Mouse (Mus musculus): Measurements from ENCODE around the gene B9d2. TPM values are rescaled to one million over a fixed set of nuclear protein-coding genes. Genes with fewer than 3 reads are reported as not detected.

Gene B9d2
- polyA plus RNA-seq (2015; fragmentation: Nextera tagmentation; extraction: Ambion mirVana) = 40.2 and 48.4 TPM in 2 replicates

DNA sequence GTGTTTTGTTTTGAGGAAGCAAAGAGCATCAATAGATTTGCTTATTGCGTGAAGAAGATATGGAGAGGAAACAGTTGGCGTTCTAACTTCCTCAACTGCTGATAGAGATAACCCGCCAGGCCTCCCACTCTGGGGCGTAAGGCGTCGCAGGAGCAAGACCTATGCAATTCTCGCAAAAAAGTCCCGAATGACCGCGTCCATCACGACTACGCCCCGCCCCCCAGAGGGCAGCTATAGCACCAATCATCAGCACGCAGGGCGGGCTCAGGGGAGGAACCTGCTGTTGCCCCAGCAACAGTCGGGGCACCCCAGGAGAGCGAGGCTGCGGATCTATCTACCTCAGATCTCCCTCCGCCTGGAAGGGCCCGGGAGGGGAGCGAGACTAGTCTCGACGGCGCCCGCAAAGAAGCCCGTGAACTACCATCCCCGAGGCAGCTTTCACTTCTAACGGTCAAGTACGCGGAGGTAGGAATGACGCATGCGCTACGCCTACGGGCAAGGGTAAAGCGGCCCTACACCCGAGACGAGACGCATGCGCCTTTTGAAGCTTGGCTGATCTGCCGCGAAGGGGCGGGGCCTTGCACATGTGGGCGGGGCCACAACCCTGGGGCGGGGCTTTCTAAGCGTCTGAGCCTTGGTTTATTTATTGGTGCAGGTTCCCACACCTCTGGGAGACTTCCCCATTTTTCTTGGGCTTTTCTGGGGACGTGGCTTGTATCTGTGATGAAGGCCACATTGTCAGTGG, at the start of gene B9d2:
B9d2 (plus strand) TSS at position 267 of the 745 bp plus-strand sequence.
- Histone ChIP-seq H3K4me2 (peak within 1 kb of the TSS; percentile 58), H3K27me3 (peaks cover 21% of the 10 kb centered on the region), H3K9me3 (replicated peaks) (no peaks in the 10 kb centered on the region), H3K36me3 (ENCODE audit: poor library complexity, severe bottlenecking) (peaks cover 10% of the 10 kb centered on the region; the same call in 1 of the 2 replicates), H3K4me3 (peak within 1 kb of the TSS; percentile 53), H3K9ac (peak within 1 kb of the TSS; percentile 69), H3K27ac (peak within 1 kb of the TSS; percentile 91), H3K4me1 (peaks cover 32% of the 10 kb centered on the region)
- peak; percentile 94 for ATAC-seq
- WGBS = under 1% methylated on average over 46 of the region's 46 CpGs

DNA sequence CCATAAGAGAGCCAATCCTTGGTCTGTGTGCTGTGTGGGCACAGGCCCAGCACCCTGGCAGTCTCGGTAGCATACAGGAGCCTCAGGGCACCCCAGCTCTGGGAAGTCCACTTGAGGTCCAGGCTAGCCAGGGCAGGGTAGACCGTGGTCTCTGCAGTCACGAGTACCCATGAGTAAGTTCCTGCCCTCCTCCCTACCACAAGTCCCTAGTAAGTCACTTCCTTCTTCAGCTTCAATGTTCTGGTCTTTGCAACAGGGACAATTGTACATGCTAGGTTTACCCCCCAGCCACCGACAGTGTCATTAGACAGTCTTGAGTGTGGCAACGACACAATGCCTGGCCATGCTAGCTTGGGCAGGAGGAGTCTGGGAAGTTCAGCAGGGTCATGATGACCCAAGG, 47.9 kb upstream of the B9d2 start:
- no peaks in the 10 kb centered on the region for H3K9me3 ChIP-seq (replicated peaks)
- 90% methylated on average over 5 of the region's 5 CpGs for WGBS
- no peak overlapping the region for H3K9ac ChIP-seq
- no peak overlapping the region for H3K27ac ChIP-seq
- H3K36me3 ChIP-seq (ENCODE audit: poor library complexity, severe bottlenecking) = peaks cover 65% of the 10 kb centered on the region
- no peak overlapping the region for H3K4me3 ChIP-seq
- peaks cover 17% of the 10 kb centered on the region for H3K27me3 ChIP-seq
- H3K4me1 ChIP-seq = peaks cover 3% of the 10 kb centered on the region
- no peak overlapping the region for H3K4me2 ChIP-seq
- no peak for ATAC-seq

DNA sequence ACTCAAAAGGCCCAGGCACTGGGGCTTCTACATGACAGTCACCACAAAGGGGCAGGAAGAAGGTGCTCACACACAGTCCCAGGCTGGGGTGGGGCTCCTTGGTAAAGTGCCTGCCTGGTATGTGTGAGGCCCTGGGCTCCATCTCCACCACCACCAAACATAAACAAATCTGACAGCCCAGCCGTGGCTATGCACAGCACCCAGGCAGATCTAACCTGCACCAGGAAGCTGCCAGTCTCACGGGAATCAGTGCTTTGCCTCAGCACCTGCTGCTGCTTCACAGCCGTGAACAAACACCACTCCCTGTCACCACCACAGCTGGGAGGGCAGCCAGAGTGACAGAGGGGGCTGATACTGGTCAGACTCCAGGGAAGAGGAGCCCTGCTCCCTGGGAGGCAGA, 44.2 kb upstream of the B9d2 start:
- no peaks in the 10 kb centered on the region for H3K27me3 ChIP-seq
- no peaks in the 10 kb centered on the region for H3K9me3 ChIP-seq (replicated peaks)
- WGBS = 89% methylated on average over 3 of the region's 3 CpGs
- no peaks in the 10 kb centered on the region for H3K4me1 ChIP-seq
- no peak for ATAC-seq
- no peak overlapping the region for H3K4me3 ChIP-seq
- peak overlapping the region; percentile 18; the same call in 1 of the 2 replicates for H3K9ac ChIP-seq
- no peak overlapping the region for H3K27ac ChIP-seq
- H3K4me2 ChIP-seq = no peak overlapping the region
- H3K36me3 ChIP-seq (ENCODE audit: poor library complexity, severe bottlenecking) = peaks cover 68% of the 10 kb centered on the region

DNA sequence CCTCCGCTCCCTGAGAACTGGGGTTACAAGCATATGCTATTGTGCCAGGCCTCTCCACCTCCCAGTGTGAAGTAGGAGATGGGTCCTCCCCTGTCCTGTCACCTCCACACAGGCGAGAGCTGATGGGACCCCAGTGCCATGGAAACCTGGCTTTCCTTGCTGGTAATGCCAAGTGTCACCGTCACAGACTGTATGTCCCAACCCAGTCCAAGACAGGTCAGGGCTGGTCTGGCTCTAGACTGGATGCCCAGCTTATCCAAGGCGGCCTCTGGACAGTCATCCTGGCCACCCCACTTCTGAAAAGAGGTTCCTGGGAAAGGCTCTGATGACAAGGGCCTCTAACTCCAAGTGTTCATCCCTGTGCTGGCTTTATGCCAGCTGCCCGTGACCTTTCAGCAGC, 43.5 kb upstream of the B9d2 start:
- no peaks in the 10 kb centered on the region for H3K27me3 ChIP-seq
- H3K36me3 ChIP-seq (ENCODE audit: poor library complexity, severe bottlenecking) = peaks cover 64% of the 10 kb centered on the region

DNA sequence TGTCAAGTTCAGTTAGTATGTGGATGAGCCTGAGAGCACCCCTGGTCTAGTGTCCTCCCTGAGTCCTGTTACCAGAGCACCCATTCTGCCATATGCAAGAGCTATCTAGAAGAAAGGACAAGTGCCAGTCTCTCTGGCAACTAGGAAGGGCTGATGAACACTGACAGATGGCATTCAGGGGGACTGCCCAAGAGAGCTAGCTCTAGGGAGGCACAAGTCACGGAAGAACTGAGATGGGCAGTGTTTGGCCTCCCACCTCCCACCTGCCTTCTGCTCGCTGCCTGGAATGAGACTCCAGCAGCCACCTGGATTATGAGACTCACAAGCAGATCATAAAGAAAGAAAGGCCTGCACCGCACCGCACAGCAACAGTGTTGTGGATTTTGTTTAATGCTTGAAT, 40.8 kb upstream of the B9d2 start:
- no peak overlapping the region for H3K4me2 ChIP-seq
- peaks cover 52% of the 10 kb centered on the region for H3K36me3 ChIP-seq (ENCODE audit: poor library complexity, severe bottlenecking)
- H3K4me1 ChIP-seq = no peaks in the 10 kb centered on the region
- H3K27me3 ChIP-seq = no peaks in the 10 kb centered on the region
- H3K9me3 ChIP-seq (replicated peaks) = no peaks in the 10 kb centered on the region
- no peak overlapping the region for H3K27ac ChIP-seq
- ATAC-seq = no peak
- 89% methylated on average over 4 of the region's 4 CpGs for WGBS
- H3K9ac ChIP-seq = no peak overlapping the region
- no peak overlapping the region for H3K4me3 ChIP-seq

More for the DNA sequence above, 43.5 kb upstream of the B9d2 start:
- 91% methylated on average over 5 of the region's 5 CpGs for whole genome bisulfite sequencing
- H3K9ac ChIP-seq = no peak overlapping the region
- H3K27ac ChIP-seq = no peak overlapping the region
- H3K4me3 ChIP-seq = no peak overlapping the region
- H3K4me1 ChIP-seq = no peaks in the 10 kb centered on the region
- no peaks in the 10 kb centered on the region for H3K9me3 ChIP-seq (replicated peaks)
- no peak for ATAC-seq
- no peak overlapping the region for H3K4me2 ChIP-seq

DNA sequence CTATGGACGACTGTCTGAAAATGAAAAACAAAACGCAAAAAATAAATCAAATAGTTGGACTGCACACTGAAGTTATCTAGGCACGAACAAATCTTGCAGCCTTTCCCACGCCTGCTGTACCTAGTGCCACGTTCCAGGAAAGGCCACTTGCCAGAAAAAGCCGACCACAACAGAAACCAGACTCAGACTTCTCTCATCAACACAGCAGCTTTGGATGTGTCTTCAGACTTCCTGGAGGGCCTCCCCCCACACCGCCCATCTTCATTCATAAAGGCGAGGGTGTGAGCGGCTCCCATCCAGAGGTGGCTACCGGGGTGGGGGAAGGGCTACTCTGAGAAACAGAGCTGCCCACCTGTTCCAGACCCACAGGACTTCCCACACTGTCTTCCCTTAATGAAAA, 36.4 kb upstream of the B9d2 start:
- H3K27me3 ChIP-seq = no peaks in the 10 kb centered on the region
- ATAC-seq = no peak
- H3K9me3 ChIP-seq (replicated peaks) = no peaks in the 10 kb centered on the region

DNA sequence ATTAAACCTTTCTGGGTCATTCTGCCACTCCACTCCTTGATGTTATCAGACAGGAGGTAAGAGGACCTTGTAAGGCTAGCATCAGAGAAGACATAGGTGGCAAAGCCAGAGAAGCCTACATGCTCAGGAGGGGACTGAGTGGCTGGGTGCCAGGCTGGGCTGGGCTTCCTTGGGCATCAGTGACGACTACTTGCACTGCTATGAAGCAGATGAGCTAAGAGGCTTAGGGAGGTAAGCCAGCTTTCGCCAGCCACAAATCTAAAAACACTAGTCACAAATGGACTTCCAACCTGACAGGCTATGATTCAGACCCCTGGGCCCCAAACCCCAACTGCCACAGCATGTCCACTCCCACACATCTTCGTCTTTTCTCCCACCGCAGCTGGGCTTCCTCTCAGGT, 35.9 kb upstream of the B9d2 start:
- Histone ChIP-seq H3K4me1 (no peaks in the 10 kb centered on the region), H3K9me3 (replicated peaks) (no peaks in the 10 kb centered on the region), H3K4me2 (no peak overlapping the region), H3K27ac (no peak overlapping the region), H3K36me3 (ENCODE audit: poor library complexity, severe bottlenecking) (peaks cover 15% of the 10 kb centered on the region; the same call in 1 of the 2 replicates), H3K27me3 (no peaks in the 10 kb centered on the region), H3K4me3 (no peak overlapping the region), H3K9ac (no peak overlapping the region)
- ATAC-seq = no peak
- WGBS = 72% methylated on average over 4 of the region's 4 CpGs

More for the DNA sequence above, 36.4 kb upstream of the B9d2 start:
- H3K36me3 ChIP-seq (ENCODE audit: poor library complexity, severe bottlenecking) = peaks cover 19% of the 10 kb centered on the region; the same call in 1 of the 2 replicates
- H3K4me1 ChIP-seq = no peaks in the 10 kb centered on the region
- no peak overlapping the region for H3K4me2 ChIP-seq
- H3K9ac ChIP-seq = no peak overlapping the region
- H3K27ac ChIP-seq = no peak overlapping the region
- WGBS = 79% methylated on average over 10 of the region's 10 CpGs
- no peak overlapping the region for H3K4me3 ChIP-seq

DNA sequence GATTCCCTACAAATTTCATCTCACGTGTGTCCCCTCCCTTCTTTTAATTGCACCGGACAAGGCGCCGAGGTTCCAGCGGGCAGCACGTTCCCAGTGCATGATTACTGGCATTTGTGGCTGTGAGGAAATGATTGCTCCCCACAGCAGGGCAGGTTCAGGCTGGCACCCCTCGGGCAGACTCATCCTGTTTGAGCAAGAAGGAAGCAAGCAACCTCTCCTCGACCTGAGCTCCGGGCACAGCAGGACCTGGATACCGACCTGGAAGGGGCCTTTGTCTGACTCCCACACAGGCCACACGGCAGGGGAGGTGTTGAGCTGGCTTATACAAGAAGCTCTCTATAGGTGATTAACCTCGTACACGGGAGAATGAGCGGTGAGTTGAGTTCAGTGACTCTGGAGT, 35.5 kb upstream of the B9d2 start:
- no peak overlapping the region for H3K27ac ChIP-seq
- H3K9ac ChIP-seq = no peak overlapping the region
- H3K4me2 ChIP-seq = no peak overlapping the region
- no peak for ATAC-seq
- 33% methylated on average over 14 of the region's 14 CpGs for WGBS
- no peak overlapping the region for H3K4me3 ChIP-seq
- H3K36me3 ChIP-seq (ENCODE audit: poor library complexity, severe bottlenecking) = peaks cover 15% of the 10 kb centered on the region; the same call in 1 of the 2 replicates
- H3K9me3 ChIP-seq (replicated peaks) = no peaks in the 10 kb centered on the region
- H3K4me1 ChIP-seq = no peaks in the 10 kb centered on the region
- no peaks in the 10 kb centered on the region for H3K27me3 ChIP-seq

DNA sequence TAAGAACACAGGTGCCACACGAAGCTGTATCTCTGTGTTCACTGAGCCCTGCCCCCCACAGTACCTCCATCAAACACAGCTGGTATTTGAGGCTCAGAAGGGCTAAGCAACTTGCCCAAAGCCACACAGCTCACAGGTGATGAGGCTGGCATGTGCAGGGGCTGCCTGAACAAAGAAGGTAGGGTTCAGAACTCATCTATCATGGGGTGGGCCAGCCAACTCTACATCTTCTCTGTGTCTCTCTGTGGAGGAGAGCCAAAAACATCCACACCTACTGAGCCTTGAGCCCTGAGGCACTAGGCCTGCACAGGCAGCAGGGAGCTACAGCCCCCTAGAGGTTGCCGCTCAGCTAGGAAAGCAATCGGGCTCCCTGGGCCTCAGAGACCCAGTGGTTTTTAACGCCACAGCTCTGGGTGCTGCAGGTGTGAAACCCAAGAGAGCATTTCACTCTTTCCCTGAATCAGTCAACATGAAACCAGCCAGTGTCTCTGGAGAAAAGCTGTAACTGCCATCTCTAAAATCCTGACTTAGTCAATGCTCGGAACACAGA, 32.9 kb upstream of the B9d2 start:
- H3K36me3 ChIP-seq (ENCODE audit: poor library complexity, severe bottlenecking) = no peaks in the 10 kb centered on the region
- no peak overlapping the region for H3K27ac ChIP-seq
- 62% methylated on average over 5 of the region's 5 CpGs for WGBS
- no peaks in the 10 kb centered on the region for H3K9me3 ChIP-seq (replicated peaks)
- H3K9ac ChIP-seq = no peak overlapping the region
- H3K4me3 ChIP-seq = no peak overlapping the region
- no peaks in the 10 kb centered on the region for H3K27me3 ChIP-seq
- ATAC-seq = no peak
- no peaks in the 10 kb centered on the region for H3K4me1 ChIP-seq
- no peak overlapping the region for H3K4me2 ChIP-seq

DNA sequence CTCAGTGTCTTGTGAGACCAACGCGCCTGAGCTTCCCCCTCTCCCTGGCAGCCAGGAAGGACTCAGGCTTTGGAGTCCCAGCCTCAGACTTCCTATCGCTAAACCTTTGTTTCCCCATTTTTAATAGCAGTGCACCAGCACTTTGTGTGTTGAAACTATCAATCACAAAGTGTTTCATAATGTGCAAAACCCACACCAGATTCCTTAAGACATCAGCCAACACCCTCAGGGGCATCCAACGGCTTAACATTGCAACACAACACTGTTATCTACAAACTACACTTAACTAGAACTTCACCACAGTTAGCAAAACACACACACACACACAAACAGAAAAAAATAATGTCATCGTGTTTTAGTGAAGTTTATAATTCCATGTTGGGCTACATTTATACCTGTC, 30.7 kb upstream of the B9d2 start:
- Histone ChIP-seq H3K4me1 (no peaks in the 10 kb centered on the region), H3K36me3 (ENCODE audit: poor library complexity, severe bottlenecking) (no peaks in the 10 kb centered on the region), H3K9me3 (replicated peaks) (no peaks in the 10 kb centered on the region), H3K4me2 (no peak overlapping the region), H3K27me3 (no peaks in the 10 kb centered on the region), H3K4me3 (no peak overlapping the region), H3K27ac (no peak overlapping the region), H3K9ac (no peak overlapping the region)
- ATAC-seq = no peak
- WGBS = 85% methylated on average over 5 of the region's 5 CpGs

DNA sequence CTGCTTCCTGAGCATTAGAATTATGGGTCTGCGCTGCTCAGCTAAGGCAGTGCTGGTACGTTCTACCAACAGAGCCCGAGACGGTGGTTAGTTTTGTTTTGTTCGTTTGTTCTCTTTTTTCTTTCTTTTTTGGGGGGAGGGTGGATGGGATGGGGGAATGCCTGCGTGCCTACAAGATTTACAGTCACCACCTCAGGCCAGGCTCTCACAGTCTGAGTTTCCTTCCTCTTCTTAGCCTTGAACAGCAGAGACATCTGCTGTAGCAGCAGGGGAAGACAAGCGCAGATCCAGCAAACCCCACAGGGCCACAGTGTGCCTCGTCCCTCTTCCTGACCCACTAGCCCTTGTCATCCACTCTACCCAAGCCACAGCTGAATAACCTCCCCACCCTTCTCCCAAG, 29.3 kb upstream of the B9d2 start:
- WGBS = 92% methylated on average over 8 of the region's 8 CpGs
- no peaks in the 10 kb centered on the region for H3K27me3 ChIP-seq
- no peak overlapping the region for H3K27ac ChIP-seq
- no peak overlapping the region for H3K9ac ChIP-seq
- H3K36me3 ChIP-seq (ENCODE audit: poor library complexity, severe bottlenecking) = no peaks in the 10 kb centered on the region
- no peak for ATAC-seq
- no peaks in the 10 kb centered on the region for H3K9me3 ChIP-seq (replicated peaks)
- no peak overlapping the region for H3K4me2 ChIP-seq
- no peak overlapping the region for H3K4me3 ChIP-seq
- H3K4me1 ChIP-seq = no peaks in the 10 kb centered on the region; the same call in 1 of the 2 replicates

DNA sequence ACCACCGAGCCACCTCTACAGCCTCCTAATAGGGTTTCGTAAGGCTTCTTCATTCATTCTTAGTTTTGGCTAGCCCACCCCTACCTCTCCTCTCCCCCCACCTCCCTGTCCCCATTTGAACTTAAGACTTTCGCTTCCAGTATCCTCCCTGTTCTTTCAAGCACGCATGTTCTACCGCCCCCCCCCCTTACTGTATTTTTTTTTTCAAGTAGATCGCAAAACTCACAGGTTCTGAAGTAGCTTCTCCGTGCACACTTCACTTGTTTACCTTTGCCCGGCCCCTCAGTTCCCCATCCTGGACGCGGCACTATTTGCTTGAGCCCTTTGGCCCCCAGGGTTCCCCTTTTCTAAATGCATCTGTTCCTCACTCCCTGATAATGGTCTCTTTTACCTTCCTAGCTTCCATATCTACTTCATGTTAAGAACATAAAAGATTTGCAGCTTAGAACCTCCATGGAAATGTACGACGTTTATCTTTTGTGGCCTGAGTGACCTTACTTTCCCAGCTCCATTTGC, 28.3 kb upstream of the B9d2 start:
- no peak overlapping the region for H3K4me3 ChIP-seq
- H3K27ac ChIP-seq = no peak overlapping the region
- ATAC-seq = no peak
- H3K36me3 ChIP-seq (ENCODE audit: poor library complexity, severe bottlenecking) = no peaks in the 10 kb centered on the region
- 92% methylated on average over 12 of the region's 12 CpGs for WGBS
- no peak overlapping the region for H3K4me2 ChIP-seq
- peaks cover 8% of the 10 kb centered on the region for H3K4me1 ChIP-seq
- no peaks in the 10 kb centered on the region for H3K27me3 ChIP-seq
- H3K9me3 ChIP-seq (replicated peaks) = no peaks in the 10 kb centered on the region
- H3K9ac ChIP-seq = no peak overlapping the region
